Mouse (Mus musculus) lung, adult 2 months (tissue): ENCODE data around the gene Csnk1d. TPM values are rescaled to one million over a fixed set of nuclear protein-coding genes. Genes with fewer than 3 reads are reported as not detected.

Experiments used
- DNase-seq: peaks from one replicate; pipeline ENCODE4 v3.0.0; 2022
- H3K4me1 ChIP-seq: fragments of 200-500 bp; 2 replicates; pipeline ENCODE4 v1.6.1; 2011; ENCODE audit warnings: low read length; ENCODE audit not compliant: control insufficient read depth, insufficient read depth
- H3K4me3 ChIP-seq: fragments of 200-500 bp; replicated peaks from 2 replicates; pipeline ENCODE3; 2011; ENCODE audit warnings: low read depth, mild to moderate bottlenecking, control low read depth, low read length; ENCODE audit errors: extremely low read depth
- CTCF ChIP-seq: fragments of 200-500 bp; IDR thresholded peaks from 2 replicates; pipeline ENCODE4 v1.5.1; 2011; ENCODE audit warnings: mild to moderate bottlenecking, low read length, control low read depth; ENCODE audit not compliant: insufficient read depth
- POLR2A ChIP-seq: fragments of 200-500 bp; IDR thresholded peaks from 2 replicates; pipeline ENCODE4 v1.6.1; 2011; ENCODE audit warnings: low read depth, mild to moderate bottlenecking, control low read depth, low read length, borderline replicate concordance; ENCODE audit errors: extremely low read depth
- WGBS: fragments of 180-500 bp; shearing (Covaris S2); methylation state at CpG from one replicate; pipeline ENCODE4 v1.1.7; 2018; 5-methylcytosine and 5-hydroxymethylcytosine counted together
- polyA plus RNA-seq: library from polyadenylated mRNA; depleted of rRNA; stranded (reverse); fragments of >200 nt; gene quantifications from 2 replicates; pipeline ENCODE4 v1.2.3, GENCODE M21; 2012

Gene Csnk1d
- polyA plus RNA-seq, 1 experiment = 75.3 TPM

GRCm38 (mm10) chr11:120971237-120971636 lies 19.9 kb downstream of the Csnk1d start:
- DNase-seq = no peak

GRCm38 (mm10) chr11:120969742-120970141 lies 21.4 kb downstream of the Csnk1d start:
- H3K4me1 ChIP-seq = no peaks in the 10 kb centered on the region; the same call in 1 of the 2 replicates
- TF ChIP-seq CTCF (no peak), POLR2A (no peak)
- WGBS = 84% methylated on average over 5 of the region's 5 CpGs
- H3K4me3 ChIP-seq = no peak overlapping the region
- DNase-seq = no peak

More at GRCm38 (mm10) chr11:120971237-120971636, 19.9 kb downstream of the Csnk1d start:
- Histone ChIP-seq H3K4me1 (no peaks in the 10 kb centered on the region; the same call in 1 of the 2 replicates), H3K4me3 (no peak overlapping the region)
- WGBS = 89% methylated on average over 5 of the region's 5 CpGs
- TF ChIP-seq POLR2A (no peak), CTCF (no peak)

- WGBS = 79% methylated on average over 4 of the region's 4 CpGs
- TF ChIP-seq POLR2A = no peak
- TF ChIP-seq CTCF = no peak
Observed at GRCm38 (mm10) chr11:120965587-120965986, 25.5 kb downstream of the Csnk1d start.

GRCm38 (mm10) chr11:120964195-120965157 lies 26.7 kb downstream of the Csnk1d start:
- DNase-seq = no peak
- WGBS = 79% methylated on average over 10 of the region's 10 CpGs

More at GRCm38 (mm10) chr11:120965587-120965986, 25.5 kb downstream of the Csnk1d start:
- H3K4me3 ChIP-seq = no peak overlapping the region
- H3K4me1 ChIP-seq = no peaks in the 10 kb centered on the region; the same call in 1 of the 2 replicates
- DNase-seq = no peak

GRCm38 (mm10) chr11:120962909-120963308 lies 28.2 kb downstream of the Csnk1d start:
- 84% methylated on average over 7 of the region's 7 CpGs for WGBS
- DNase-seq = no peak
- TF ChIP-seq CTCF = no peak
- TF ChIP-seq POLR2A = no peak
- Histone ChIP-seq H3K4me1 (no peaks in the 10 kb centered on the region; the same call in 1 of the 2 replicates), H3K4me3 (no peak overlapping the region)

More at GRCm38 (mm10) chr11:120964195-120965157, 26.7 kb downstream of the Csnk1d start:
- no peak for TF ChIP-seq CTCF
- TF ChIP-seq POLR2A = no peak
- Histone ChIP-seq H3K4me1 (no peaks in the 10 kb centered on the region; the same call in 1 of the 2 replicates), H3K4me3 (no peak overlapping the region)

GRCm38 (mm10) chr11:120962050-120962771 lies 28.9 kb downstream of the Csnk1d start:
- 91% methylated on average over 13 of the region's 13 CpGs for WGBS
- no peaks in the 10 kb centered on the region; the same call in 1 of the 2 replicates for H3K4me1 ChIP-seq
- no peak for DNase-seq
- H3K4me3 ChIP-seq = no peak overlapping the region
- TF ChIP-seq CTCF (no peak), POLR2A (no peak)

- TF ChIP-seq POLR2A (no peak), CTCF (no peak)
- no peak for DNase-seq
- WGBS = 69% methylated on average over 7 of the region's 7 CpGs
Observed at GRCm38 (mm10) chr11:120961594-120961993, 29.5 kb downstream of the Csnk1d start.

GRCm38 (mm10) chr11:120960248-120960647 lies 30.9 kb downstream of the Csnk1d start:
- WGBS = 28% methylated on average over 1 of the region's 1 CpGs
- H3K4me3 ChIP-seq = no peak overlapping the region
- TF ChIP-seq POLR2A (no peak), CTCF (no peak)
- DNase-seq = no peak
- H3K4me1 ChIP-seq = no peaks in the 10 kb centered on the region; the same call in 1 of the 2 replicates

More at GRCm38 (mm10) chr11:120961594-120961993, 29.5 kb downstream of the Csnk1d start:
- H3K4me1 ChIP-seq = no peaks in the 10 kb centered on the region; the same call in 1 of the 2 replicates
- no peak overlapping the region for H3K4me3 ChIP-seq

- Histone ChIP-seq H3K4me3 (no peak overlapping the region), H3K4me1 (no peaks in the 10 kb centered on the region; the same call in 1 of the 2 replicates)
- WGBS = 64% methylated on average over 3 of the region's 3 CpGs
- TF ChIP-seq POLR2A (no peak), CTCF (no peak)
- no peak for DNase-seq
Observed at GRCm38 (mm10) chr11:120959564-120959963, 31.6 kb downstream of the Csnk1d start.
